Mouse (Mus musculus) layer of hippocampus, postnatal 14 days (tissue): ENCODE measurements at regions not wholly inside any gene's neighbourhood (a gene's known extent, or its start where the extent isn't known, plus 50 kb on each side); places are given as distances from the start of the nearest gene placed in this dataset.
A peak's percentile ranks its signal among the peaks of the same experiment; 100 is the strongest.

Experiments used
- DNase-seq, 2 experiments: peaks; one replicate each; pipeline ENCODE4 v3.0.0; 2021 to 2022; ENCODE audit warnings: low spot score in 2 of 2, mixed read lengths in 1 of 2

GRCm38 (mm10) chr8:42973619-42974539 is 167.4 kb downstream of the Triml1 start:
- DNase-seq = no peak

- no peak for DNase-seq
These were observed 168.7 kb downstream of the Triml1 start for GRCm38 (mm10) chr8:42972545-42972944.

- DNase-seq = no peak
These were observed 173.4 kb downstream of the Triml1 start for GRCm38 (mm10) chr8:42967862-42968395.

- DNase-seq = no peak
These were observed 176.8 kb downstream of the Triml1 start for GRCm38 (mm10) chr8:42964507-42964906.

GRCm38 (mm10) chr8:42958052-42958805 is 183.1 kb downstream of the Triml1 start:
- DNase-seq = no peak

DNA sequence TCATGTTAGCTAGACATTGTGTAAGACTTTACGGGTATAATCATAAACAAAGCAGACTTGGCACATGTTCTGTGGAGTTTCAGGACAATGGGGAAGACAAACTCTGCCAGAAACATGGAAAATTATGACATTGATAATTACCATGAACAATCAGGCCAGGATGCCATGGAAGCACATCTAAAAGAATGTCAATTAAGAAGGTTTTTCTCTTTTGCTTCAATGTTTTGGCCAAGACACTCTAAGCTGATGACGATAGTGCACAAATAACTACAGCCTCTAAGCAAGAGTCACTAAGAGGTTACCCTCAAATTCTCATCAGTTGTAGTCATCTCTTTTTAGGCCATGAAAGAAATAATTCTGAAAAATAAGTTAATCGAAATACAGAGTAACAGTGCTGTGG is 208.7 kb downstream of the Triml1 start:
- no peak for DNase-seq

- DNase-seq = no peak
These were observed 249.6 kb downstream of the Triml1 start for GRCm38 (mm10) chr8:42891658-42892057.

DNA sequence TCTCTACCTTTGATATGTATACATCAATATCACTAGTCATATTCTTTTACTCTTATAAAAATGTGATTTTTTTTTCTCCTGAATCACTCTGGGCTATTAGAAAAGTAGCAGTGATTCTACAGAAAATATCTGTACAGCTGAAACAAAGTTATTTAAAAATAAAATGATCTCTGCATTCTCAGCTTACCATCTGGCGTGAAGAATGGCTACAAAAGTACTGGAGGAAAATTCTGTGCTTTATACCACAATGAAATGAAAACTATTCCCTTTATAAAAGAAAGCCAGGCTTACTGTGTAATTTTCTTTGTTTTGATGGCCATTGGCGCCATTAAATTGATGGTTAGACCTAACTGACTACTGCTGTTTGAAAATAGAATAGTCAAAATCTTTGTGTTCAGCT is 254.8 kb downstream of the Triml1 start:
- DNase-seq = peak in 1 of 2 experiments; percentile 23

GRCm38 (mm10) chr8:42870262-42870661 is 271.0 kb downstream of the Triml1 start:
- no peak for DNase-seq
